Mouse (Mus musculus): ENCODE data around the gene Asxl2. TPM values are rescaled to one million over a fixed set of nuclear protein-coding genes. Genes with fewer than 3 reads are reported as not detected.

Gene Asxl2
- total and polyA plus RNA-seq, 2 experiments from 2014 or later = 9.5 to 16.0 TPM

- 56% methylated on average over 3 of the region's 3 CpGs for WGBS
- Histone ChIP-seq H3K27me3 (ENCODE audit: insufficient read depth, low read length) (no peaks in the 10 kb centered on the region), H3K36me3 (ENCODE audit: insufficient read depth, low read length) (no peaks in the 10 kb centered on the region), H3K4me2 (ENCODE audit: low read depth, low read length, poor library complexity, severe bottlenecking) (no peak overlapping the region), H3K4me1 (ENCODE audit: insufficient read depth, low read length) (no peaks in the 10 kb centered on the region), H3K9ac (replicated peaks; ENCODE audit: low read length, poor library complexity, severe bottlenecking) (no peak overlapping the region), H3K4me3 (ENCODE audit: low read depth, low read length) (no peak overlapping the region), H3K27ac (ENCODE audit: low read depth, low read length) (no peak overlapping the region), H3K9me3 (ENCODE audit: low read length) (no peaks in the 10 kb centered on the region)
- ATAC-seq (ENCODE audit: low FRiP score) (no peak), DNase-seq (ENCODE audit: low spot score) (no peak)
- no peak for TF ChIP-seq CTCF (IDR thresholded peaks at IDR 0.05)
These were observed 121.3 kb downstream of the Asxl2 start for GRCm38 (mm10) chr12:3547911-3548310.

GRCm38 (mm10) chr12:3548582-3549211 is 122.0 kb downstream of the Asxl2 start:
- Histone ChIP-seq H3K4me2 (ENCODE audit: low read depth, low read length, poor library complexity, severe bottlenecking) (no peak overlapping the region), H3K27ac (ENCODE audit: low read depth, low read length) (no peak overlapping the region), H3K36me3 (ENCODE audit: insufficient read depth, low read length) (no peaks in the 10 kb centered on the region), H3K4me3 (ENCODE audit: low read depth, low read length) (no peak overlapping the region), H3K27me3 (ENCODE audit: insufficient read depth, low read length) (no peaks in the 10 kb centered on the region), H3K9ac (replicated peaks; ENCODE audit: low read length, poor library complexity, severe bottlenecking) (no peak overlapping the region), H3K9me3 (ENCODE audit: low read length) (no peaks in the 10 kb centered on the region), H3K4me1 (ENCODE audit: insufficient read depth, low read length) (no peaks in the 10 kb centered on the region)
- peak; percentile 22 for DNase-seq (ENCODE audit: low spot score)
- 61% methylated on average over 5 of the region's 5 CpGs for WGBS
- TF ChIP-seq CTCF (IDR thresholded peaks at IDR 0.05) = no peak
- ATAC-seq (ENCODE audit: low FRiP score) = 0 out of 2 replicates have a peak, but pooled peaks have one; percentile 20

- Histone ChIP-seq H3K27ac (ENCODE audit: low read depth, low read length) (no peak overlapping the region), H3K4me2 (ENCODE audit: low read depth, low read length, poor library complexity, severe bottlenecking) (no peak overlapping the region), H3K4me3 (ENCODE audit: low read depth, low read length) (no peak overlapping the region), H3K4me1 (ENCODE audit: insufficient read depth, low read length) (no peaks in the 10 kb centered on the region), H3K9ac (replicated peaks; ENCODE audit: low read length, poor library complexity, severe bottlenecking) (no peak overlapping the region), H3K9me3 (ENCODE audit: low read length) (no peaks in the 10 kb centered on the region), H3K36me3 (ENCODE audit: insufficient read depth, low read length) (no peaks in the 10 kb centered on the region), H3K27me3 (ENCODE audit: insufficient read depth, low read length) (no peaks in the 10 kb centered on the region)
- DNase-seq (ENCODE audit: low spot score) (peak; percentile 19), ATAC-seq (ENCODE audit: low FRiP score) (peak; percentile 38; the same call in 1 of the 2 replicates)
- peak; percentile 53 for TF ChIP-seq CTCF (IDR thresholded peaks at IDR 0.05)
- 11% methylated on average over 13 of the region's 13 CpGs for WGBS
These were observed 123.6 kb downstream of the Asxl2 start for GRCm38 (mm10) chr12:3550280-3550679.

Other genes with a start within 250 kb of the Asxl2 start
- 243 and 253 TPM in 2 replicates for gene Rab10, start 116.9 kb upstream of the Asxl2 start, total RNA-seq (2014; rRNA removed)
- 142 and 151 TPM in 2 replicates for gene Rab10, start 116.9 kb upstream of the Asxl2 start, polyA plus RNA-seq (2015; fragmentation: Nextera tagmentation; extraction: Ambion mirVana)
- gene Kif3c, start 61.7 kb upstream of the Asxl2 start, total RNA-seq (2014; rRNA removed) = 172 and 176 TPM in 2 replicates
- 70.0 and 70.7 TPM in 2 replicates for gene Kif3c, start 61.7 kb upstream of the Asxl2 start, polyA plus RNA-seq (2015; fragmentation: Nextera tagmentation; extraction: Ambion mirVana)
- gene Dtnb, start 145.5 kb downstream of the Asxl2 start, total RNA-seq (2014; rRNA removed) = 57.3 and 58.1 TPM in 2 replicates
- gene Dtnb, start 145.5 kb downstream of the Asxl2 start, polyA plus RNA-seq (2015; fragmentation: Nextera tagmentation; extraction: Ambion mirVana) = 51.5 and 52.0 TPM in 2 replicates